Mouse (Mus musculus) ES-E14 (cell line): ENCODE measurements around the gene Srsf11. TPM values are rescaled to one million over a fixed set of nuclear protein-coding genes. Genes with fewer than 3 reads are reported as not detected.

Experiments used
- DNase-seq: peaks from one replicate; pipeline ENCODE4 v3.0.0-alpha.2; 2013; ENCODE audit warnings: low read depth, low spot score
- H3K27ac ChIP-seq: 2 replicates; pipeline ENCODE4 v1.5.1; 2012; ENCODE audit warnings: low read depth, mild to moderate bottlenecking, low read length, moderate library complexity, mixed read lengths; ENCODE audit not compliant: poor library complexity, insufficient read depth, severe bottlenecking
- H3K36me3 ChIP-seq: 2 replicates; pipeline ENCODE4 v1.6.1; 2012; ENCODE audit warnings: mild to moderate bottlenecking, low read length, moderate library complexity, mixed read lengths; ENCODE audit not compliant: control insufficient read depth, poor library complexity, insufficient read depth, severe bottlenecking
- H3K4me1 ChIP-seq, 2 experiments: fragments of 150-350 bp in 1 of 2; sonication (generic) in 1 of 2; 2 replicates each; pipeline ENCODE4 v1.6.1; 2012; ENCODE audit warnings: low read length in 2 of 2, mild to moderate bottlenecking in 1 of 2, mixed read lengths in 1 of 2; ENCODE audit not compliant: control insufficient read depth in 2 of 2, insufficient read depth in 2 of 2, poor library complexity in 1 of 2
- H3K4me3 ChIP-seq, 2 experiments: fragments of 150-350 bp in 1 of 2; sonication (generic) in 1 of 2; 2 replicates each; pipeline ENCODE4 v1.5.1; 2012; ENCODE audit warnings: low read length in 2 of 2, low read depth in 1 of 2, mild to moderate bottlenecking in 1 of 2, mixed read lengths in 1 of 2; ENCODE audit not compliant: insufficient read depth in 1 of 2, poor library complexity in 1 of 2, severe bottlenecking in 1 of 2
- H3K9ac ChIP-seq: 2 replicates; pipeline ENCODE4 v1.6.1; 2012; ENCODE audit warnings: low read depth, mild to moderate bottlenecking, low read length, mixed read lengths; ENCODE audit not compliant: poor library complexity, insufficient read depth, severe bottlenecking
- H3K9me3 ChIP-seq: fragments of 150-350 bp; sonication (generic); 2 replicates; pipeline ENCODE4 v1.6.1; 2012; ENCODE audit warnings: low read depth, mild to moderate bottlenecking, low read length; ENCODE audit not compliant: control insufficient read depth, insufficient read depth
- CHD2 ChIP-seq: IDR thresholded peaks from 2 replicates; pipeline ENCODE4 v1.6.1; 2014; ENCODE audit warnings: mild to moderate bottlenecking, low read depth, low read length, inconsistent platforms
- HCFC1 ChIP-seq: IDR thresholded peaks from 2 replicates; pipeline ENCODE4 v1.6.1; 2012; ENCODE audit warnings: low read length, inconsistent platforms, borderline replicate concordance; ENCODE audit not compliant: insufficient read depth
- MAFK ChIP-seq: IDR thresholded peaks from 2 replicates; pipeline ENCODE4 v1.6.1; 2014; ENCODE audit warnings: mild to moderate bottlenecking, low read depth, low read length, inconsistent platforms; ENCODE audit not compliant: insufficient read depth
- ZC3H11A ChIP-seq: IDR thresholded peaks from 2 replicates; pipeline ENCODE4 v1.6.1; 2012; ENCODE audit warnings: low read depth, mild to moderate bottlenecking, inconsistent platforms, low read length, borderline replicate concordance
- ZNF384 ChIP-seq: IDR thresholded peaks from 2 replicates; pipeline ENCODE4 v1.6.1; 2012; ENCODE audit warnings: low read depth, low read length, inconsistent platforms
- in situ Hi-C, 2 experiments: fragments of 600-800 bp; cut with MboI; formaldehyde crosslinking; loops; one replicate each; pipeline ENCODE4 v1.15.1; 2025; ENCODE audit warnings: low sequenced_read_pairs in 2 of 2, inconsistent platforms in 1 of 2; ENCODE audit not compliant: unreplicated experiment in 2 of 2
- total RNA-seq: library from RNA; depleted of rRNA; stranded (reverse); fragments of 300-350 nt; gene quantifications from 2 replicates; pipeline ENCODE4 v1.2.3, GENCODE M21; 2012

The Srsf11 gene
- total RNA-seq, 1 experiment, result 172 TPM

- in situ Hi-C loops, result no loop called here
- H3K4me1 ChIP-seq, result no peaks in the 10 kb centered on the region
- no peaks in the 10 kb centered on the region for H3K9me3 ChIP-seq
- TF ChIP-seq CHD2 (no peak), ZNF384 (no peak), HCFC1 (no peak), ZC3H11A (no peak)
- H3K36me3 ChIP-seq, result peaks cover 12% of the 10 kb centered on the region
- no peak for DNase-seq
- H3K4me3 ChIP-seq, result no peak overlapping the region
- H3K27ac ChIP-seq, result no peak overlapping the region
- no peak overlapping the region for H3K9ac ChIP-seq
These were observed 25.5 kb upstream of the Srsf11 start for GRCm38 (mm10) chr3:158061811-158062523.

GRCm38 (mm10) chr3:158060621-158061291, 24.3 kb upstream of the Srsf11 start:
- H3K36me3 ChIP-seq, result peaks cover 17% of the 10 kb centered on the region
- no peak for DNase-seq
- no peak overlapping the region for H3K9ac ChIP-seq
- H3K9me3 ChIP-seq, result no peaks in the 10 kb centered on the region
- H3K4me3 ChIP-seq, result no peak overlapping the region
- H3K27ac ChIP-seq, result no peak overlapping the region
- H3K4me1 ChIP-seq, result no peaks in the 10 kb centered on the region
- TF ChIP-seq MAFK, result no peak
- no peak for TF ChIP-seq CHD2
- TF ChIP-seq HCFC1, result no peak
- no peak for TF ChIP-seq ZC3H11A
- no peak for TF ChIP-seq ZNF384
- in situ Hi-C loops, result no loop called here

- no peaks in the 10 kb centered on the region for H3K9me3 ChIP-seq
- H3K9ac ChIP-seq, result no peak overlapping the region
- in situ Hi-C loops, result no loop called here
- no peaks in the 10 kb centered on the region for H3K4me1 ChIP-seq
- TF ChIP-seq CHD2, result no peak
- no peak for TF ChIP-seq ZC3H11A
- no peak for TF ChIP-seq ZNF384
- no peak for TF ChIP-seq HCFC1
- TF ChIP-seq MAFK, result no peak
- H3K36me3 ChIP-seq, result no peaks in the 10 kb centered on the region; the same call in 1 of the 2 replicates
- H3K27ac ChIP-seq, result no peak overlapping the region
- no peak overlapping the region for H3K4me3 ChIP-seq
- DNase-seq, result no peak
These were observed 13.1 kb upstream of the Srsf11 start for GRCm38 (mm10) chr3:158049508-158049907.

GRCm38 (mm10) chr3:158040755-158041154, 4.3 kb upstream of the Srsf11 start:
- no peak overlapping the region for H3K27ac ChIP-seq
- no peak overlapping the region for H3K9ac ChIP-seq
- H3K4me1 ChIP-seq, result peaks cover 0 to 3% of the 10 kb centered on the region in 2 experiments; a peak in 1 of 4 replicates
- H3K9me3 ChIP-seq, result no peaks in the 10 kb centered on the region
- H3K4me3 ChIP-seq, result no peak overlapping the region
- no peaks in the 10 kb centered on the region for H3K36me3 ChIP-seq
- TF ChIP-seq HCFC1 (no peak), ZNF384 (no peak), CHD2 (no peak)
- in situ Hi-C loops, result no loop called here
- no peak for DNase-seq

- peaks cover 0 to 3% of the 10 kb centered on the region in 2 experiments; a peak in 1 of 4 replicates for H3K4me1 ChIP-seq
- no peaks in the 10 kb centered on the region; the same call in 1 of the 2 replicates for H3K36me3 ChIP-seq
- H3K9ac ChIP-seq, result no peak overlapping the region
- no peak overlapping the region for H3K4me3 ChIP-seq
- H3K27ac ChIP-seq, result no peak overlapping the region
- TF ChIP-seq ZNF384 (peak; percentile 61; the same call in 1 of the 2 replicates), MAFK (no peak), HCFC1 (no peak), ZC3H11A (no peak), CHD2 (no peak)
- in situ Hi-C loops, result loop anchor here in 1 of 2 experiments (5.0 kb wide), 1 partner anchor 86 kb away; no protein-coding TSS in a partner anchor
- no peaks in the 10 kb centered on the region for H3K9me3 ChIP-seq
- DNase-seq, result no peak
These were observed 1.7 kb upstream of the Srsf11 start for GRCm38 (mm10) chr3:158038106-158038505.
